Mouse (Mus musculus) monocyte, adult 2 months (primary cell): Measurements from ENCODE around the gene Crip2.
A peak's percentile ranks its signal among the peaks of the same experiment; 100 is the strongest.

Experiments used
- DNase-seq, 2 experiments: peaks; one replicate each; pipeline ENCODE4 v3.0.0; 2022; ENCODE audit warnings: low spot score in 2 of 2, low read depth in 1 of 2

The Crip2 gene

GRCm38 (mm10) chr12:113139908-113140615, at the start of gene Crip2:
Gene Crip2, plus strand, starts transcription at chr12:113140236.
- DNase-seq = peak in 1 of 2 experiments; percentile 73

GRCm38 (mm10) chr12:113097040-113097439, 43.0 kb upstream of the Crip2 start:
- no peak for DNase-seq

GRCm38 (mm10) chr12:113097749-113098281, 42.2 kb upstream of the Crip2 start, which contains the start of gene Mta1:
Gene Mta1, plus strand, starts transcription at chr12:113098278.
- no peak for DNase-seq

- no peak for DNase-seq
These were observed 41.4 kb upstream of the Crip2 start for GRCm38 (mm10) chr12:113098530-113099151.

- no peak for DNase-seq
These were observed 40.4 kb upstream of the Crip2 start for GRCm38 (mm10) chr12:113099470-113100237.

- DNase-seq = no peak
These were observed 39.5 kb upstream of the Crip2 start for GRCm38 (mm10) chr12:113100448-113101076.

- no peak for DNase-seq
These were observed 38.6 kb upstream of the Crip2 start for GRCm38 (mm10) chr12:113101251-113101960.

GRCm38 (mm10) chr12:113102461-113102860, 37.6 kb upstream of the Crip2 start:
- peak; percentile 20 to 48 for DNase-seq

GRCm38 (mm10) chr12:113103846-113104451, 36.1 kb upstream of the Crip2 start:
- no peak for DNase-seq

GRCm38 (mm10) chr12:113106386-113106785, 33.6 kb upstream of the Crip2 start:
- DNase-seq = no peak

GRCm38 (mm10) chr12:113107431-113108124, 32.5 kb upstream of the Crip2 start:
- DNase-seq = no peak

GRCm38 (mm10) chr12:113108528-113109283, 31.3 kb upstream of the Crip2 start:
- DNase-seq = no peak

GRCm38 (mm10) chr12:113109801-113110200, 30.2 kb upstream of the Crip2 start:
- no peak for DNase-seq

- DNase-seq = no peak
These were observed 25.9 kb upstream of the Crip2 start for GRCm38 (mm10) chr12:113114141-113114540.

GRCm38 (mm10) chr12:113114856-113115538, 25.0 kb upstream of the Crip2 start:
- no peak for DNase-seq

- peak in 1 of 2 experiments; percentile 65 for DNase-seq
These were observed 20.3 kb upstream of the Crip2 start for GRCm38 (mm10) chr12:113119516-113120410.

GRCm38 (mm10) chr12:113124726-113125125, 15.3 kb upstream of the Crip2 start:
- no peak for DNase-seq
